Mouse (Mus musculus) ES-E14 (cell line): ENCODE results near the gene Lysmd4. TPM values are rescaled to one million over a fixed set of nuclear protein-coding genes. Genes with fewer than 3 reads are reported as not detected.

Experiments
- DNase-seq: peaks from one replicate; pipeline ENCODE4 v3.0.0-alpha.2; 2013; ENCODE audit warnings: low read depth, low spot score
- H3K27ac ChIP-seq: 2 replicates; pipeline ENCODE4 v1.5.1; 2012; ENCODE audit warnings: low read depth, mild to moderate bottlenecking, low read length, moderate library complexity, mixed read lengths; ENCODE audit not compliant: poor library complexity, insufficient read depth, severe bottlenecking
- H3K36me3 ChIP-seq: 2 replicates; pipeline ENCODE4 v1.6.1; 2012; ENCODE audit warnings: mild to moderate bottlenecking, low read length, moderate library complexity, mixed read lengths; ENCODE audit not compliant: control insufficient read depth, poor library complexity, insufficient read depth, severe bottlenecking
- H3K4me1 ChIP-seq, 2 experiments: fragments of 150-350 bp in 1 of 2; sonication (generic) in 1 of 2; 2 replicates each; pipeline ENCODE4 v1.6.1; 2012; ENCODE audit warnings: low read length in 2 of 2, mild to moderate bottlenecking in 1 of 2, mixed read lengths in 1 of 2; ENCODE audit not compliant: control insufficient read depth in 2 of 2, insufficient read depth in 2 of 2, poor library complexity in 1 of 2
- H3K4me3 ChIP-seq, 2 experiments: fragments of 150-350 bp in 1 of 2; sonication (generic) in 1 of 2; 2 replicates each; pipeline ENCODE4 v1.5.1; 2012; ENCODE audit warnings: low read length in 2 of 2, low read depth in 1 of 2, mild to moderate bottlenecking in 1 of 2, mixed read lengths in 1 of 2; ENCODE audit not compliant: insufficient read depth in 1 of 2, poor library complexity in 1 of 2, severe bottlenecking in 1 of 2
- H3K9ac ChIP-seq: 2 replicates; pipeline ENCODE4 v1.6.1; 2012; ENCODE audit warnings: low read depth, mild to moderate bottlenecking, low read length, mixed read lengths; ENCODE audit not compliant: poor library complexity, insufficient read depth, severe bottlenecking
- H3K9me3 ChIP-seq: fragments of 150-350 bp; sonication (generic); 2 replicates; pipeline ENCODE4 v1.6.1; 2012; ENCODE audit warnings: low read depth, mild to moderate bottlenecking, low read length; ENCODE audit not compliant: control insufficient read depth, insufficient read depth
- CHD2 ChIP-seq: IDR thresholded peaks from 2 replicates; pipeline ENCODE4 v1.6.1; 2014; ENCODE audit warnings: mild to moderate bottlenecking, low read depth, low read length, inconsistent platforms
- HCFC1 ChIP-seq: IDR thresholded peaks from 2 replicates; pipeline ENCODE4 v1.6.1; 2012; ENCODE audit warnings: low read length, inconsistent platforms, borderline replicate concordance; ENCODE audit not compliant: insufficient read depth
- MAFK ChIP-seq: IDR thresholded peaks from 2 replicates; pipeline ENCODE4 v1.6.1; 2014; ENCODE audit warnings: mild to moderate bottlenecking, low read depth, low read length, inconsistent platforms; ENCODE audit not compliant: insufficient read depth
- ZC3H11A ChIP-seq: IDR thresholded peaks from 2 replicates; pipeline ENCODE4 v1.6.1; 2012; ENCODE audit warnings: low read depth, mild to moderate bottlenecking, inconsistent platforms, low read length, borderline replicate concordance
- ZNF384 ChIP-seq: IDR thresholded peaks from 2 replicates; pipeline ENCODE4 v1.6.1; 2012; ENCODE audit warnings: low read depth, low read length, inconsistent platforms
- in situ Hi-C, 2 experiments: fragments of 600-800 bp; cut with MboI; formaldehyde crosslinking; loops; one replicate each; pipeline ENCODE4 v1.15.1; 2025; ENCODE audit warnings: low sequenced_read_pairs in 2 of 2, inconsistent platforms in 1 of 2; ENCODE audit not compliant: unreplicated experiment in 2 of 2
- total RNA-seq: library from RNA; depleted of rRNA; stranded (reverse); fragments of 300-350 nt; gene quantifications from 2 replicates; pipeline ENCODE4 v1.2.3, GENCODE M21; 2012

Lysmd4 gene
- total RNA-seq, 1 experiment: 6.1 TPM

- Histone ChIP-seq H3K9me3 (no peaks in the 10 kb centered on the region), H3K27ac (no peak overlapping the region), H3K4me1 (no peaks in the 10 kb centered on the region), H3K36me3 (no peaks in the 10 kb centered on the region), H3K9ac (no peak overlapping the region), H3K4me3 (no peak overlapping the region)
- no peak for DNase-seq
- in situ Hi-C loops: no loop called here
- TF ChIP-seq HCFC1 (no peak), ZC3H11A (no peak), MAFK (no peak), ZNF384 (no peak), CHD2 (no peak)
These were observed 90.9 kb downstream of the Lysmd4 start for GRCm38 (mm10) chr7:67313200-67313599.

GRCm38 (mm10) chr7:67318697-67319096, 96.4 kb downstream of the Lysmd4 start:
- no peak overlapping the region for H3K9ac ChIP-seq
- TF ChIP-seq HCFC1 (no peak), ZNF384 (no peak), MAFK (no peak), ZC3H11A (no peak), CHD2 (no peak)
- no peaks in the 10 kb centered on the region for H3K36me3 ChIP-seq
- H3K4me1 ChIP-seq: no peaks in the 10 kb centered on the region
- in situ Hi-C loops: no loop called here
- H3K9me3 ChIP-seq: no peaks in the 10 kb centered on the region
- DNase-seq: no peak
- no peak overlapping the region for H3K4me3 ChIP-seq
- no peak overlapping the region for H3K27ac ChIP-seq

GRCm38 (mm10) chr7:67320359-67320758, 98.0 kb downstream of the Lysmd4 start:
- Histone ChIP-seq H3K4me3 (no peak overlapping the region), H3K27ac (no peak overlapping the region), H3K9me3 (no peaks in the 10 kb centered on the region), H3K9ac (no peak overlapping the region), H3K36me3 (no peaks in the 10 kb centered on the region), H3K4me1 (no peaks in the 10 kb centered on the region)
- TF ChIP-seq ZNF384: no peak
- TF ChIP-seq ZC3H11A: no peak
- no peak for TF ChIP-seq HCFC1
- no peak for TF ChIP-seq CHD2
- TF ChIP-seq MAFK: no peak
- in situ Hi-C loops: no loop called here
- no peak for DNase-seq

DNA sequence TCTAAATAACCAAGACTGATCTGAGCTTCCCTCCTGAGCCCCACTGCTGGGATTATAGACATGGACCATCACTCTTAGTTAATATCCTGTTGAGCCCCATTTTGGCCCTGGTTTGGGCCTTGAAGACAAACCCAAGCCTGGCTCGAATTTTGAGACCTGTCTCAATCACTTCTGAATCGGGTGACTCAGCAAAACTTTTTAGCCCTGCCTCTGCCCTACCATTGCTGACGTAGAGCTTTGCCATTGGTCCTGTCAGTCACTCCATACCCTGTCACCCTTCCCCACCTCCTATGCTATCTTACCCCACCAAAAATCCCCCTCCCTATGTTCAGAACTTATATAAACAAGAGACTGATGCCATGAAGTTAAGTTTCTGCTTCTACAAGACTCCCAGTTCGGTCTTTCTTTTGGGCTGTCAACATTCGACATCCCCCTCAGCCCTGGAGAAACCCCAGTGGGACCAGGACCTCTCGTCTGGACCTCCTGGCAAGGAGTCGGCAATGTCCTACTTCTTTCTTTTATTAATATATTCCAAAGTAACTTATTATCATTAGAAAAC, 119.8 kb downstream of the Lysmd4 start:
- in situ Hi-C loops: no loop called here
- peak; percentile 94 for TF ChIP-seq MAFK
- TF ChIP-seq HCFC1: no peak
- no peak for TF ChIP-seq CHD2
- DNase-seq: no peak
- Histone ChIP-seq H3K9ac (no peak overlapping the region), H3K4me3 (no peak overlapping the region), H3K27ac (no peak overlapping the region), H3K36me3 (no peaks in the 10 kb centered on the region; the same call in 1 of the 2 replicates), H3K4me1 (peaks cover 0 to 2% of the 10 kb centered on the region in 2 experiments; a peak in 1 of 4 replicates), H3K9me3 (no peaks in the 10 kb centered on the region)

DNA sequence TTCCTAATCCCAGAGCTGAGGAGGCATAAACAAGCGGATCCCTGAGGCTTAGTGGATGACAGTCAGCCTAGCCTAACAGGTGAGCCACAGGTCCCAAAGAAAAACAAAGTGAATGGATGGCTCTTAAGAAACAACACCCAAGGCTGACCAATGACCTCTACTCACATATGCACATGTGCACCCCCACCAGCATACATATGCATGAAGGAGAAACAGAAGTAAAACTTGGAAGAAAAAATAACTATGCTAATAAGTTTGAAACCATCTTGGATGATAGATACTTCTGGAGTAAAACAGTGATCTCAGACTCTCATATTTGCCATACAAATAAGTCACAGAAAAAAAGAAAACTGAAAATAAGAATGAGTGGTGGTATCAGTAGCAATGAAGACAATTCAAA, 122.1 kb downstream of the Lysmd4 start:
- in situ Hi-C loops: no loop called here
- no peaks in the 10 kb centered on the region; the same call in 1 of the 2 replicates for H3K36me3 ChIP-seq
- no peaks in the 10 kb centered on the region for H3K9me3 ChIP-seq
- no peak overlapping the region for H3K4me3 ChIP-seq
- H3K9ac ChIP-seq: no peak overlapping the region
- TF ChIP-seq HCFC1 (no peak), ZNF384 (no peak), CHD2 (no peak)
- no peak for DNase-seq
- H3K4me1 ChIP-seq: peaks cover 0 to 2% of the 10 kb centered on the region in 2 experiments; a peak in 1 of 4 replicates
- H3K27ac ChIP-seq: no peak overlapping the region
